Mouse (Mus musculus) E14TG2a.4 (cell line): ENCODE results near the gene Cadps2.

Experiments used
- CTCF ChIP-seq: conservative IDR thresholded peaks from 2 replicates; pipeline ENCODE4 v1.5.1; 2014; ENCODE audit warnings: low read length
- NANOG ChIP-seq: IDR thresholded peaks from 2 replicates; pipeline ENCODE4 v1.6.1; 2014; ENCODE audit warnings: borderline replicate concordance, low read length, mixed read lengths

DNA sequence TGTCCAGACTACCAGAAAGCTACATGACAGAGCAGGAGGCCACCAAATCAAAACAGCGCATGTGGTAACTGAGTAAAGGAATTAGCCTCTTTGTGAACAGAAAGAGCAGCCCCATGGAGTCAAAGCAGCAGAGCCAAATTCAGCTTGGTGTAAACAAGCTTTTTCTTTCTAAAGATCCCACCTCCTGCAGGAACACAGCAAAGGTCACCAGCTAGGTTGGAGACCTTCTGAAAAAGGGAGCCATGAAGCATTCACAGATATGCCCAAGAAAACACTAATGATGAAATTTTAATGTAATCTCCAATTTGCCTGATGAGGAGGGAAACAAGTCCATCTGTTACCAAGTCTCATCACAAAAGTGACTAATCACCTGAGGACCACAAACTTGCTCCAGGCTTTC, 270.5 kb downstream of the Cadps2 start:
- TF ChIP-seq CTCF = no peak
- no peak for TF ChIP-seq NANOG
